Mouse (Mus musculus) embryonic facial prominence, embryonic 12.5 days (tissue): ENCODE results near the gene P4ha2. TPM values are rescaled to one million over a fixed set of nuclear protein-coding genes. Genes with fewer than 3 reads are reported as not detected.
"Not testable (repeated sequence)": the region's sequence is repeated elsewhere in the genome, so short reads cannot be mapped to it uniquely, and the experiment has no call there.

Source experiments
- ATAC-seq: fragments of 200-750 bp; cut with Nextera tagmentation; 2 replicates; pipeline ENCODE4 v1.8.0; 2017; ENCODE audit not compliant: insufficient number of reproducible peaks, insufficient read depth, low FRiP score, low TSS enrichment
- H3K27ac ChIP-seq: fragments of 300-500 bp; sonication (generic); 2 replicates; pipeline ENCODE4 v1.5.1; 2016; ENCODE audit warnings: mild to moderate bottlenecking
- H3K27me3 ChIP-seq: fragments of 300-500 bp; sonication (generic); 2 replicates; pipeline ENCODE4 v1.6.1; 2016; ENCODE audit warnings: mild to moderate bottlenecking, moderate library complexity
- H3K36me3 ChIP-seq: fragments of 300-500 bp; sonication (generic); 2 replicates; pipeline ENCODE4 v1.6.1; 2016; ENCODE audit warnings: mild to moderate bottlenecking
- H3K4me1 ChIP-seq: fragments of 300-500 bp; sonication (generic); 2 replicates; pipeline ENCODE4 v1.6.1; 2016
- H3K4me2 ChIP-seq: fragments of 300-500 bp; sonication (generic); replicated peaks from 2 replicates; pipeline ENCODE4 v1.6.1; 2016; ENCODE audit warnings: mild to moderate bottlenecking, moderate library complexity
- H3K4me3 ChIP-seq: fragments of 300-500 bp; sonication (generic); 2 replicates; pipeline ENCODE4 v1.5.1; 2016; ENCODE audit warnings: mild to moderate bottlenecking
- H3K9ac ChIP-seq: fragments of 300-500 bp; sonication (generic); 2 replicates; pipeline ENCODE4 v1.6.1; 2016; ENCODE audit warnings: mild to moderate bottlenecking, moderate library complexity
- H3K9me3 ChIP-seq: fragments of 300-500 bp; sonication (generic); 2 replicates; pipeline ENCODE4 v1.6.1; 2016; ENCODE audit warnings: mild to moderate bottlenecking, moderate library complexity
- WGBS: fragments of 180-500 bp; shearing (Covaris S2); methylation state at CpG from one replicate; pipeline ENCODE4 v1.1.7; 2016; 5-methylcytosine and 5-hydroxymethylcytosine counted together
- polyA plus RNA-seq: library from polyadenylated mRNA; unstranded; fragments of >200 nt; fragmentation: Nextera tagmentation; extraction: Ambion mirVana; gene quantifications from 2 replicates; pipeline ENCODE4 v1.2.1, GENCODE M21; 2016

The P4ha2 gene
- polyA plus RNA-seq, 1 experiment from 2014 or later = 59.7 TPM

DNA sequence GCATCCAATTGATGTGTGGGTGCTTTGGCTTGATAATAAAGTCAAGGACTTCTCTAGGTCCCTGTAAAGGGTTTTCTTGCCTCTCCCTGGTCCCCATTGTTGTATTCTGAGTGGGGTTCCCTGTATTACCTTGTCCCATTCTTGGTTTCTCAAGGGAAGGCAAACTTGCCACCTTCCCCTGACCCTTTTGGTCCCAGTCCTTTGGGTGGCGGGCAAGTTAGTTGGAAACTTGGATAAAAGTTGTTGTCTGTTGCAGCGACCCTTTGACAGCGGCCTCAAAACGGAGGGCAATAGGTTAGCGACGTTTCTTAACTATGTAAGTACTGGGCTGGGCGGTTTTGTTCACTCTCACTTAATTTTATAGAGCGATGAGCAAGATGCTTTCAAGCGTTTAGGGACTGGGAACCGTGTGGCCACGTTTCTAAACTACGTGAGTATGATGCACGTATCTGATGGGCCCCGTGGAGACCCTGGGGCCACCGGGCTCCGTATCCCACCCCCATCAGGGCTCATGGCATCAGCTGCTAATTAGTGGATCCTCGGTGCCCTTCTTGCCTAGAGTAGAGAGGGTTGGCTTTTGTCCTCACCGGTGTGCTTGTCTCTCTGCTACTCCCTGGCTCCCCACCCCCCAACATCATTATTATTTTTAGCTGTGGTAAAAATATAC lies 26.2 kb downstream of the P4ha2 start:
- Histone ChIP-seq H3K9me3 (no peaks in the 10 kb centered on the region), H3K36me3 (peaks cover 23% of the 10 kb centered on the region), H3K9ac (no peak overlapping the region), H3K27me3 (no peaks in the 10 kb centered on the region), H3K4me3 (no peak overlapping the region), H3K4me1 (no peaks in the 10 kb centered on the region), H3K27ac (no peak overlapping the region), H3K4me2 (no peak overlapping the region)
- WGBS = 85% methylated on average over 18 of the region's 18 CpGs
- ATAC-seq = no peak

DNA sequence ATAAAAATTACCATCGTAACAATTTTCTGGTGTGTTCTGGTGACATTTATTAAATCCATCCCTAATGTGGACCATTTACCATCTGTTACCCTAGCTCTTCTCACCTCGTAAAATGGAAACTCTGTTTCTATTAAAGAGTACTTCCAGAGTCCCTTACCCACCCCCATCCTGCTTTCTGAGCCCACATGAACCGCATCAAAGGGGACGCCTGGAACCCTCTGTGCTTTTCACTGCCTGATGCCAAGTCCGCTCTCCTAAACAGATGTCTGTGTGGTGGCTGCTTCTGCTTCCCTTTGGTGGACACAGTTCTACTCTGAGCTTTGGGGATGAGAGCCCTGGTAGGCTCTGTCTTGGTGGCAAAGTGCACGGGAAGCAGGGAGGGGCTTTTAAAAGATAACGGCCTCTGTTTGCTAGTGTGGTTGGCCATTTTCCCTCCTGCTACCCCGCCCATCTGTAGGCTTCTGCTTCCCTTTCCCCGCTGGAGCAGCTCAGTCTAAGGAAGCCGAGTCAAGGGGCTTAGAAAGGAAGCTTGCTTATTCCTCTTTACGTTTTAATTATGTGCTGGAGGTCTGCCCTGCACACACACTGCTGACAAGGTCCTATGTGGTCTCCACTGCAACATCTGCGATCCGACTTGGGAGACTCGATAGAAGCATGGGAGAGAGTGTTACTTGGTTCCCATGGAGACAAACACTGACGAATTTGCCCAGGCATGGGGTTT lies 26.9 kb downstream of the P4ha2 start:
- WGBS = 54% methylated on average over 15 of the region's 15 CpGs
- no peak for ATAC-seq
- Histone ChIP-seq H3K4me2 (no peak overlapping the region), H3K9me3 (no peaks in the 10 kb centered on the region), H3K27ac (peak overlapping the region; percentile 37; the same call in 1 of the 2 replicates), H3K9ac (no peak overlapping the region), H3K4me1 (no peaks in the 10 kb centered on the region), H3K36me3 (peaks cover 28% of the 10 kb centered on the region), H3K27me3 (no peaks in the 10 kb centered on the region), H3K4me3 (no peak overlapping the region)

DNA sequence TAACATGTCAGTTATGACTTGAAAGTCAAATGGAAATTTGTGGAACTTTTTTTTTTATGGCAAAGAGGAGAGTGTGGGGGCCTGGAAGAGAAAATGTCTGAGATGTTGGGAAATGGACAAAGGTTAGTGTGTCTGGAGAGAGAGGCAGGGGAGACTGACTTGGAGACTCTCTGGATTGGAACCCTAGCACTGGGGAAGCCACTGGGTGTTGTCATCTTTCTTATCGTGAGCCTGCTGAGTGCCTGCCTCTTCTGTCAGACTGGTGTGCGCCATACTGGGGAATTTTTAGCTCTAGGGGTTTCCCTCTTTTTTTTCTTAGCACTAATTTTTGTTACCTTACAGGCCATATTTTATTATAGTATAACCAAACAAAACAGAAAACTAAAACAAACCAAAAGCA lies 27.5 kb downstream of the P4ha2 start:
- no peaks in the 10 kb centered on the region for H3K27me3 ChIP-seq
- H3K27ac ChIP-seq = 0 out of 2 replicates have a peak overlapping the region, but pooled peaks have one; percentile 37
- no peak overlapping the region for H3K9ac ChIP-seq
- H3K4me1 ChIP-seq = no peaks in the 10 kb centered on the region
- peaks cover 34% of the 10 kb centered on the region for H3K36me3 ChIP-seq
- WGBS = 69% methylated on average over 2 of the region's 2 CpGs
- H3K4me2 ChIP-seq = no peak overlapping the region
- H3K4me3 ChIP-seq = no peak overlapping the region
- H3K9me3 ChIP-seq = no peaks in the 10 kb centered on the region
- no peak for ATAC-seq

DNA sequence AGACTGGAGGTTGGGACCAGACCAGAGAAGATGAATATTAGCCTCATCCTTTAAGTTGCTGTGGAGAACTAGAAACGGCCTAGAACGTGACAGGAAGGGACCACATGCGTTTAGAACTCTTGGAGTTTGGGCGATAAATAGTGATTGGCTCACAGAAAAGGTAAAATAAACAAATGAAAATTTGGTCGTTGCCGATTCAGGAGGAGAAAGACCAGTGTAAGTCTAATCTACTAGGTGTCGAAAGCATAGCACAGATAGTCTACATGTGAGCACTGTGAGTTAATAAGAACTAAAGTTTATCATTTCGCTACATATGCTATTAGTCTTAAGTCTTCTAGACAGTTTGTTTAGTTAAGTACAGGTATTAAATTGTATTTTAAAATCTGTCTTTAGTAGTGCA lies 30.1 kb downstream of the P4ha2 start:
- Histone ChIP-seq H3K4me2 (no peak overlapping the region), H3K27me3 (no peaks in the 10 kb centered on the region), H3K27ac (no peak overlapping the region), H3K4me3 (no peak overlapping the region), H3K9ac (no peak overlapping the region), H3K4me1 (no peaks in the 10 kb centered on the region), H3K9me3 (no peaks in the 10 kb centered on the region), H3K36me3 (peaks cover 28% of the 10 kb centered on the region)
- ATAC-seq = no peak
- 87% methylated on average over 8 of the region's 8 CpGs for WGBS

DNA sequence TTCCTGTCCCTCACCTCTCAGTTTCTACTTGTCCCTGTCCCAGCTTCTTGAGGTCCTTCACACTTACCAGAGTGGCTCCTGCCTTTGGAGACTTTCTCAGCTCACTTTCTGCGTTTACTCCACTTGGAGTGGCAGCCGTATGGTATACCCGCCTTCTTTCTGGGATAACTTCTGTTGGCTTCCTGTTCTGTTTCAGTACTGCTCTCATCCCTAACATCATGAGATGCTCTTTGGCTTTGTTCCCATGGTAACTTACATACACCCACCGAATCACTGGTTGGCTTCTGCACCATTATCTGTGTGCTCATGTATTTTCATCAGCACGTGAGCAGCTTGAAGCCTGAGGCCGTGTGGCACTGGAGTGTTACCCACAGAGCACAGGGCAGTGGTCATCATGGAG lies 30.8 kb downstream of the P4ha2 start:
- peaks cover 20% of the 10 kb centered on the region for H3K36me3 ChIP-seq
- H3K4me2 ChIP-seq = no peak overlapping the region
- H3K4me3 ChIP-seq = no peak overlapping the region
- no peak for ATAC-seq
- H3K9me3 ChIP-seq = no peaks in the 10 kb centered on the region
- no peak overlapping the region for H3K9ac ChIP-seq
- no peaks in the 10 kb centered on the region for H3K4me1 ChIP-seq
- WGBS = 88% methylated on average over 6 of the region's 6 CpGs
- no peak overlapping the region for H3K27ac ChIP-seq
- no peaks in the 10 kb centered on the region for H3K27me3 ChIP-seq

DNA sequence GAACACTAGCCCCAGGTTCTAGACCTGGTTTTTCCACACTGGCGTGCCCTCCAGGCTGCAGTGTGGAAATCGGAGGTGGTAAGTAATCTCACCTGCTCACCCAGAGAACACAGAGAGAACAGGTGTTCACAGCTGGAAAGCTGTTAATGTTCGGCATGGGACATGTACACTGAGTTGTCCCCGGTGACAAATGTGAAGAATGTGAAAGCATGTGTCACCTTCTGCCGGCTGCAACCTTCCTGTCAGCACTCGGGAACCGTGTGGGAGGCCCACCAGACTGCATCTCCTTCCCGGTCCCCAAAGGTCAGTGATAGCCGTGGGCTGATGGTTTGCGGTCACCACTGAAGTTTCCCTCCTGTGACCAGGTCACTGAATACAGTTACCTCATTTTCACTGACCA lies 32.4 kb downstream of the P4ha2 start:
- no peak overlapping the region for H3K9ac ChIP-seq
- H3K4me3 ChIP-seq = no peak overlapping the region
- no peaks in the 10 kb centered on the region for H3K9me3 ChIP-seq
- 83% methylated on average over 10 of the region's 10 CpGs for WGBS
- no peaks in the 10 kb centered on the region for H3K4me1 ChIP-seq
- H3K27me3 ChIP-seq = no peaks in the 10 kb centered on the region
- H3K4me2 ChIP-seq = no peak overlapping the region
- ATAC-seq = no peak
- peaks cover 20% of the 10 kb centered on the region for H3K36me3 ChIP-seq
- no peak overlapping the region for H3K27ac ChIP-seq

DNA sequence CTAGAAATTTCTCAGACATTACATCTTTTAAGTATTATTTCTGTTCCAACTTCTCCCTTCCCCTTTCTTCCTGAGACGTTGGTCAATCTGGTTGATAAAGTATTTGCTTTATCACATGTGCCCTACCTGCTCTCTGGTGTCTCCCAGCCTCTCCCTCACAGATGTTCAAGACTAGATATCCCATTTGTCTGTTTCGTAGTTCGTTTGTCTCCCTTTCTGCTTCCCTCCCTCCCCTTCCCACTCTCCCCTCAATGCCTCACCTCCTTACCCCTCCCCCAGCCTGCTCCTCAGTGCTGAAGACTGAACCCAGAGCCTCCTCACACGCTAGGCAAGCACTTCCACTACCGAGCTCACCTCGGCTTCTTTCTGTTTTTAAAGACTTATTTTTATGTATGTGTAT lies 35.0 kb downstream of the P4ha2 start:
- no peak for ATAC-seq
- no peaks in the 10 kb centered on the region for H3K4me1 ChIP-seq
- H3K9me3 ChIP-seq = no peaks in the 10 kb centered on the region
- no peak overlapping the region for H3K4me2 ChIP-seq
- no peak overlapping the region for H3K27ac ChIP-seq
- H3K27me3 ChIP-seq = no peaks in the 10 kb centered on the region
- peaks cover 15% of the 10 kb centered on the region for H3K36me3 ChIP-seq
- WGBS = 82% methylated on average over 6 of the region's 6 CpGs
- no peak overlapping the region for H3K4me3 ChIP-seq
- H3K9ac ChIP-seq = no peak overlapping the region

DNA sequence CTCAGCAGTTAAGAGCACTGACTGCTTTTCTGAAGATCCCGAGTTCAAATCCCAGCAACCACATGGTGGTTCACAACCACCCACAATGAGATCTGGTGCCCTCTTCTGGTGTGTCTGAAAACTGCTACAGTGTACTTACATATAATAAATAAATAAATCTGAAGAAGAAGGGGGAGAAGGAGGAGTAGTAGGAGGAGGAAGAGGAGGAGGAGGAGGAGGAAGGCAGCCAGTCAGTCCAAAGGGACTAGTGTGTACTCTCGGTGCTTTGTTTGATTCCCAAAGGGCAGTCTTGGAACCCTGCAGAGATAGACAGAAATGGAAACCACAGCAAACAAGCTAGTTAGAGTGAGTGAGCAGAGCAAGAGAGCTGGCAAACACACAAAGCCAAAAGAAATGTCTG lies 40.3 kb downstream of the P4ha2 start:
- not testable (repeated sequence) for H3K36me3 ChIP-seq, H3K4me2 ChIP-seq, H3K27me3 ChIP-seq, H3K27ac ChIP-seq, ATAC-seq, H3K4me1 ChIP-seq, H3K9me3 ChIP-seq, H3K4me3 ChIP-seq, H3K9ac ChIP-seq
- 37% methylated on average over 2 of the region's 2 CpGs for WGBS

DNA sequence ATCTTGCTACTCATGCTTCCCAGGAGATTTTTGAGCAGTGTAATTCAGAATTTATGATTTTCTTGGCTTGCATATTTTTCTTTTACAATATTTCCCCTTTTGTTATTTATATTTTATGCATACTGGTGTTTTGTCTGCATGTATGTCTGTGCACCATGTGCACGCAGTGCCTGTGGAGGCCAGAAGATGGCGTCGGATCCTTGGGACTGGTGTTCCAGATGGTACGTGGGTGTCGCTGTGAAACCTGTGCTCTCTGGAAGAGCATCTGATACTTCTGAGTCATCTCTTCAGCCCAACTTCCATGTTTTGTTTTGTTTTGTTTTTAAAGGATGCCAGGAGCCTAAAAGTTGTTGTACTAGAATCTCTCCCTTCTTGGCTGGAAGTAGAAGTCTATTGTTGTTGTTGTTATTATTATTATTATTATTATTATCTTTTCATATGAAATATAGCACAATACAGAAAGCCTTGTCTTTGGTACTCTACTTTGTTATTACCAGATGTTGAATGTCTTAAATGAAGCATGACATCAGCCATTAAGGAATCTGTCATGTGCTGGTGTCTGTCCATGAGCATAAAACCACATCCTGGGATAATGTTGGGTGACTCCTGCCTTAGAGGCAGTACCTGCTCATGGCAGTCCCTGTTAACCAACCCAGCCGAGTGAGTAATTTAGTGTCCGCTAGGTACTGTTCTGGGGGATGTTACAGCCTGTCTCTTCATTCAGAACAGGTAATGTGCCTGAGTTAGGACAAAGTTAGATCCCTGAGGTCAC lies 41.5 kb downstream of the P4ha2 start:
- Histone ChIP-seq H3K4me2 (no peak overlapping the region), H3K27ac (no peak overlapping the region), H3K4me3 (no peak overlapping the region), H3K36me3 (no peaks in the 10 kb centered on the region), H3K9ac (no peak overlapping the region), H3K9me3 (no peaks in the 10 kb centered on the region), H3K27me3 (no peaks in the 10 kb centered on the region), H3K4me1 (no peaks in the 10 kb centered on the region)
- 83% methylated on average over 7 of the region's 7 CpGs for WGBS
- ATAC-seq = no peak

DNA sequence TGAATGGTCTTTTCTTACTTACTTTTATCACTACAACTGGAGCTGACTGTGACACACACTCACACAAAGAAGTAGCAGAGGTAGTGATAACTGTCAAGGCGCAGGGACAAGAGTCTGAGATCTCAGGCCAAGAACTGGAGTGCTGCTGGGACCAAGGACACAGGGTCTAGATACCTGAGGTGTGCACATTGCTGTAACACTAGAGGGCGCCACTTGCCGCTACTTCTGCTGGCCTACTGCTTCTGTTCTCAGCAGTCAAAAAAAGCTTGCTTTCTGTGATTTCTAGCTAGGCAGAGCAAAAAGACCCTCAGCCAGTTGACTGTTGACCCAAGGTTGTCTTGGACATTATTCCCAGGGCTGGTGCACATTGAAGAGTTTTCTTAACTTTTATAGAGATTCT lies 45.0 kb downstream of the P4ha2 start:
- Histone ChIP-seq H3K4me2 (no peak overlapping the region), H3K27me3 (no peaks in the 10 kb centered on the region), H3K4me3 (no peak overlapping the region), H3K27ac (no peak overlapping the region), H3K9ac (no peak overlapping the region), H3K36me3 (no peaks in the 10 kb centered on the region), H3K9me3 (no peaks in the 10 kb centered on the region), H3K4me1 (no peaks in the 10 kb centered on the region)
- no peak for ATAC-seq
- 25% methylated on average over 3 of the region's 3 CpGs for WGBS

DNA sequence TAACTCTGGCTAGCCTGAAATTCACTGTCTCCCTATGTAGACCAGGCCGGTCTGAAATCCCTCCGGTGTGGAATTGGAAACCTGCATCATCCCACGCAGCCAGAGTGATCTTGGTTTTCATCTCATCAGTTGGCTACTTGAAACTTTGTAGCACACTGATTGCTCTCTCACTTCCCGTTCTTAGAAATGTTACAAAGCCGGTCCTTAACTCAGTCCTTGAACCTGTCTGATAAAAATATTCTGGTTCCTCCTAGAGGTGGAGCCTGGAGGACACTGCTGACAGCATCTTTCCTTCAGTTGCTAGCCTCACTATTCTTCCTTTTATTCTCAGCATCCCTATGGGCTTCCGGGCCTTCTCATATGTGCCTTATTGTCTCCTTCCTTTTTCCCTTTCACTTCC lies 46.1 kb downstream of the P4ha2 start:
- Histone ChIP-seq H3K4me1 (no peaks in the 10 kb centered on the region), H3K9ac (no peak overlapping the region), H3K27ac (no peak overlapping the region), H3K4me3 (no peak overlapping the region), H3K4me2 (no peak overlapping the region), H3K36me3 (no peaks in the 10 kb centered on the region), H3K9me3 (no peaks in the 10 kb centered on the region), H3K27me3 (no peaks in the 10 kb centered on the region)
- ATAC-seq = no peak
- WGBS = 86% methylated on average over 6 of the region's 6 CpGs
